Mouse (Mus musculus) embryonic facial prominence, embryonic 12.5 days (tissue): Measurements from ENCODE around the gene Ugt2a3. TPM values are rescaled to one million over a fixed set of nuclear protein-coding genes. Genes with fewer than 3 reads are reported as not detected.
"Not testable (repeated sequence)": the region's sequence is repeated elsewhere in the genome, so short reads cannot be mapped to it uniquely, and the experiment has no call there.

Experiments used
- ATAC-seq: fragments of 200-750 bp; cut with Nextera tagmentation; 2 replicates; pipeline ENCODE4 v1.8.0; 2017; ENCODE audit not compliant: insufficient number of reproducible peaks, insufficient read depth, low FRiP score, low TSS enrichment
- H3K27ac ChIP-seq: fragments of 300-500 bp; sonication (generic); 2 replicates; pipeline ENCODE4 v1.5.1; 2016; ENCODE audit warnings: mild to moderate bottlenecking
- H3K27me3 ChIP-seq: fragments of 300-500 bp; sonication (generic); 2 replicates; pipeline ENCODE4 v1.6.1; 2016; ENCODE audit warnings: mild to moderate bottlenecking, moderate library complexity
- H3K36me3 ChIP-seq: fragments of 300-500 bp; sonication (generic); 2 replicates; pipeline ENCODE4 v1.6.1; 2016; ENCODE audit warnings: mild to moderate bottlenecking
- H3K4me1 ChIP-seq: fragments of 300-500 bp; sonication (generic); 2 replicates; pipeline ENCODE4 v1.6.1; 2016
- H3K4me2 ChIP-seq: fragments of 300-500 bp; sonication (generic); replicated peaks from 2 replicates; pipeline ENCODE4 v1.6.1; 2016; ENCODE audit warnings: mild to moderate bottlenecking, moderate library complexity
- H3K4me3 ChIP-seq: fragments of 300-500 bp; sonication (generic); 2 replicates; pipeline ENCODE4 v1.5.1; 2016; ENCODE audit warnings: mild to moderate bottlenecking
- H3K9ac ChIP-seq: fragments of 300-500 bp; sonication (generic); 2 replicates; pipeline ENCODE4 v1.6.1; 2016; ENCODE audit warnings: mild to moderate bottlenecking, moderate library complexity
- H3K9me3 ChIP-seq: fragments of 300-500 bp; sonication (generic); 2 replicates; pipeline ENCODE4 v1.6.1; 2016; ENCODE audit warnings: mild to moderate bottlenecking, moderate library complexity
- WGBS: fragments of 180-500 bp; shearing (Covaris S2); methylation state at CpG from one replicate; pipeline ENCODE4 v1.1.7; 2016; 5-methylcytosine and 5-hydroxymethylcytosine counted together
- polyA plus RNA-seq: library from polyadenylated mRNA; unstranded; fragments of >200 nt; fragmentation: Nextera tagmentation; extraction: Ambion mirVana; gene quantifications from 2 replicates; pipeline ENCODE4 v1.2.1, GENCODE M21; 2016

Gene Ugt2a3
- not detected in 2 replicates for polyA plus RNA-seq

DNA sequence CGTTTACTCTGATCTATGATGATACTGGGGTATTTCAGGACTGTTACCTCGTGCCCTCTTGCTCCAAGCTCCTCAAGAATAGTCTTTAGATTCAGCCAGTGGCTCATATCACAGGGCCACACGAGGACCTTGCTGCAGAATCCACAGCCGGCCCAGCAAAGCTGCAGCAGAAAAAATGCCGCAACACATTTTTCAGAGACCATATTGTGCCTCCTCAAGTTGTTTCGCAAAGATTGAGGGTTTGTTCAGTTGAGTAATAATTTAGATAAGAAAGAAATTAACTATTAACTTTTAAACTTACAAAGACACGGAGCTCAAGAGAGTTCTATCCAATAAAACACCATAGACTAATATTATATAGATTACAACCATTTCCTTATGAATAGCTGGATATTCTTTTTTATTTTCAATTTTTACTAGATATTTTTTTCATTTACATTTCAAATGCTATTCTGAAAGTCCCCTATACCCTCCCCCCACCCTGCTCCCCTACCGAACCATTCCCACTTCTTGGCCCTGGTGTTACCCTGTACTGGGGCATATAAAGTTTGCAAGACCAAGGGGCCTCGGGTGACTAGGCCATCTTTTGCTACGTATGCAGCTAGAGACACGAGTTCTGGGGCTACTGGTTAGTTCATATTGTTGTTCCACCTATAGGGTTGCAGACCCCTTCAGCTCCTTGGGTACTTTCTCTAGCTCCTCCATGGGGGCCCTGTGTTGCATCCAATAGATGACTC, at the start of gene Ugt2a3:
Gene Ugt2a3, minus strand, starts transcription at position 235 of the 737 bp plus-strand sequence.
- Histone ChIP-seq H3K4me1 (no peaks in the 10 kb centered on the region), H3K4me3 (no peak within 1 kb of the TSS), H3K36me3 (no peaks in the 10 kb centered on the region), H3K4me2 (no peak within 1 kb of the TSS), H3K9me3 (no peaks in the 10 kb centered on the region), H3K9ac (no peak within 1 kb of the TSS), H3K27me3 (no peaks in the 10 kb centered on the region), H3K27ac (no peak within 1 kb of the TSS)
- ATAC-seq: no peak
- WGBS: 74% methylated on average over 11 of the region's 11 CpGs

DNA sequence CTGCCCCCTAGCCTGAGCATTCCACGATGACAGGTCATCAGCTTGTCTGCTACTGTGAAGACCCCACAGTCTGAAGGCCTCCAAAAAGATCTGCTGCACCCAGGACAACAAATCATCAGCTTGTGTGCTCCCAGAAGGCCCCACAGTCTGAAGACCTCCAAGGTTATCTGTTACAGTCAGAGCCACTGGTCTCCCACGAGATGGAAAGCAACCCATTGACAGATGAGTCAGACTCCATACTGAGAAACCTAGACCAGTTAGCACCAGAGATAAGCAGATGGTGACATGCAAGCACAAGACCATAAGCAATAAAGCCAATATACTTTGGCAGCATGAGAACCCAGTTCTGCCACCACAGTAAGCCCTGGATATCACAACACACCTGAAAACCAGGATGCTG, 43.2 kb upstream of the Ugt2a3 start:
- Histone ChIP-seq H3K27ac (no peak overlapping the region), H3K9ac (no peak overlapping the region), H3K4me1 (no peaks in the 10 kb centered on the region), H3K27me3 (no peaks in the 10 kb centered on the region), H3K4me3 (no peak overlapping the region), H3K4me2 (no peak overlapping the region), H3K36me3 (no peaks in the 10 kb centered on the region), H3K9me3 (no peaks in the 10 kb centered on the region)
- no peak for ATAC-seq
- WGBS: 72% methylated on average over 2 of the region's 2 CpGs

DNA sequence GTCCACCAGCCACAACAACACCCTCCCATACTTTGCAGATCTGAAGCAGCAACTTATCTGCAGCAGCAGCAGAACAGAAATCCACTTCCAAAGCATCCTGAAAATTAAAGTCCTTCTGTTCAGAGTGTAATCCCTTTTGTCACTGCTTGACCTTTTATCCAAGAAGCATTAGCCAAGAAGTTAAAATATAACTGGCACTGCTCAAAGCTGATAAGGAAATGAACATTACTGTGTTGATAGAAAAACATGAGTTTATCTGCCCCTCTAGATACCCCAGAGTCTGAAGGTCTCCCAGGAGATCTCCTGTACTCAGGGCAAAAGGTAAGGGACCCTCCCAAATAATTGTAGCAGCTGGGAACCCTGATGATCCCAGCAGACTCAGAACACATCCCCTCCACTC, 42.8 kb upstream of the Ugt2a3 start:
- no peaks in the 10 kb centered on the region for H3K36me3 ChIP-seq
- no peaks in the 10 kb centered on the region for H3K27me3 ChIP-seq
- H3K9ac ChIP-seq: no peak overlapping the region
- no peaks in the 10 kb centered on the region for H3K9me3 ChIP-seq
- H3K4me2 ChIP-seq: no peak overlapping the region
- no peak overlapping the region for H3K4me3 ChIP-seq
- no peaks in the 10 kb centered on the region for H3K4me1 ChIP-seq
- no peak overlapping the region for H3K27ac ChIP-seq
- no peak for ATAC-seq

DNA sequence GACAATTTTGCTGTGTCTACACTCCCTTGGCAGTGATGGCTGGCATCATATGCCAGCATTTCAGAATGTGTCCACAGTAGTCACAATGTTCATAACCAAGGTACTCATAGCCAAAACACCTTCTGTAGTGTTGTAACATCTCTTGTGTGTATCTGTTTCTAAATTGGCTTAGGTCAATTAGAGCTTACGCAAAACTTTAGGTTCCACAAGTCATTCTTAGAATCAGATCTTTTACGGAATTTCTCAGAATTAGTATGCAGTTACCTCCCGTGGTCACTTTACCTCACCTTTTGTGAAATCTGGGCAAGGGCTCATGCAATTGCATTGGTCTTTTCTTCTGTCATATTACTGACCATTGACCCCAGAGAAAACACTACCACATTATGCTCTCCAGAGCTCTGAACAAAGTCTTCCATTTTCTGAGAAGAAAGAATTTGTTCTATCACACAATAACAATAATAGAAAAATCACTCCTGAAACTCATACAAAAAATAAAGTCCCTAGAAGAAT, 38.9 kb upstream of the Ugt2a3 start:
- Histone ChIP-seq H3K4me2 (no peak overlapping the region), H3K9ac (no peak overlapping the region), H3K4me3 (no peak overlapping the region), H3K27ac (no peak overlapping the region), H3K27me3 (no peaks in the 10 kb centered on the region), H3K36me3 (no peaks in the 10 kb centered on the region), H3K9me3 (no peaks in the 10 kb centered on the region), H3K4me1 (no peaks in the 10 kb centered on the region)
- WGBS: 88% methylated on average over 3 of the region's 3 CpGs
- ATAC-seq: no peak

DNA sequence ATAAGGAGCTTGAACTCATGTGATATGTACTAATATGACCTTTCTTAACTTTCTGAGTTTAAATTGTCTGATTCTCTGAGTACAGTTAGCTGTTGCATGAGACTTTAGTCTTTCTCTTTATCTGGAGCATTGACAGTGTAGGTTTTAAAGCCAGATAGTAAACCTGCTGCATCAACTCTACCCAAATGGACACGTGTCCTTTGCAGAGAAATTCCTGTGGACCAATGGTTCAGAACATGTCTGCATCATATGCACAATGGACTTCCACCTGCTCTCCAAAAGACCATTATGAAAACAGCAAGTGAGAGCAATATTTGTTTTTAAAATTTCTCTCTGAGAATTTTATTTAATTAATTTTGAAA, 36.5 kb upstream of the Ugt2a3 start:
- no peak for ATAC-seq
- H3K9me3 ChIP-seq: no peaks in the 10 kb centered on the region
- no peak overlapping the region for H3K9ac ChIP-seq
- no peaks in the 10 kb centered on the region for H3K36me3 ChIP-seq
- 80% methylated on average over 1 of the region's 1 CpGs for WGBS
- no peak overlapping the region for H3K4me3 ChIP-seq
- H3K27me3 ChIP-seq: no peaks in the 10 kb centered on the region
- no peaks in the 10 kb centered on the region for H3K4me1 ChIP-seq
- H3K4me2 ChIP-seq: no peak overlapping the region
- no peak overlapping the region for H3K27ac ChIP-seq

DNA sequence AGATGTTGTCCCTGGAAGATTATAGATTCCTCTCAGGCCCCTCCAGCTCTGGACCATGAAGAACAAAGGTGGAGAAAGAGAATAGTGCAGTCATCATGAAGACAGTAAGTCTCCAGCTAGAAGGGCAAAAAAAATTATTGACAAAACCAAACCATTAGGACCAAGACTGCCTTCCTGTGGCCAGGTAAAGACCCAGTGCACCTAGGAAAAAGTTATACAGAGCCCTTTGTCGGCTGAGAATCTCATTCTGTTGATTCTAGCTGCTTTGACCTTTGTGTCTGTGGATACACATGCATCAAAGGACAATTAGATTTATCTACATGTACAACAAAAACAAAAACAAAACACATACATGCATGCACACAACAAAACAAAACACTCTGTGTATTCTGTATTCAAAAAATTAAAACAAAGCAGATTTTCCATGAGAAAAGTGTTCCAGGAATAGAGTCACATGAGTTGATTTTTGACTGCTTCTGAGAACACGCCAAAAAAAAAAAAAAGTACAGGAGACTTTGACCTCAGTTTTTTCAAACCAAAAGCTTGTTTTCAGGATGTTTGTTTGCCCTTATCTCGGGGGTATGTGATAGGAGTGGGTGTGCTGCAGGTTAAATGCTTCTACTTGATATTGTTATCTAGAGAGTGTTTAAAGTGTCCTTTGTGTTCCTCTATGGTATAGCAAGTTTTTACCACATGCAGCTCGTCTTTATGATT, 36.0 kb upstream of the Ugt2a3 start:
- not testable (repeated sequence) for H3K4me1 ChIP-seq, H3K27ac ChIP-seq, H3K27me3 ChIP-seq, H3K4me2 ChIP-seq, H3K9ac ChIP-seq, H3K9me3 ChIP-seq, H3K4me3 ChIP-seq, ATAC-seq, H3K36me3 ChIP-seq
- 76% methylated on average over 4 of the region's 4 CpGs for WGBS

DNA sequence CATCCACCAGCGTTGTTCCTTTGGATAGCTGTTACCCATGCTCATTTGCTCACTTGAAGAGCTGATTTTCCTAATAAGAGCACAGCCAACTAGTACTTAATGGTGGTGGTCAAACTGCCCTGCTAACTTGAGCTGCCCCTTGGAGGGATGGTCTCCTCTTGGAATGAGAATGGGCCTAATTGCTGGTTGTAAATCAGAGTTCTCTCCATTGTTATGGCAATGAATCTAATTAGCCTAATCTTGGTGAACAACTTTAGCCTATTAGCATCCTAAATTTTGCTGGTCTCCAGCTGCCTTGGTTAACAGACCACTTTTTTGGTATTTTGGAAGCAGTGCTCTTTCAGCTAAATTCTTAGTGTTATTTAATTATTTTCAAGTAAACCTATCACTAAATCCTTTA, 13.4 kb upstream of the Ugt2a3 start:
- Histone ChIP-seq H3K4me1 (no peaks in the 10 kb centered on the region), H3K9ac (no peak overlapping the region), H3K27ac (no peak overlapping the region), H3K4me3 (no peak overlapping the region), H3K9me3 (no peaks in the 10 kb centered on the region), H3K4me2 (no peak overlapping the region), H3K27me3 (no peaks in the 10 kb centered on the region), H3K36me3 (no peaks in the 10 kb centered on the region)
- 66% methylated on average over 1 of the region's 1 CpGs for WGBS
- no peak for ATAC-seq

DNA sequence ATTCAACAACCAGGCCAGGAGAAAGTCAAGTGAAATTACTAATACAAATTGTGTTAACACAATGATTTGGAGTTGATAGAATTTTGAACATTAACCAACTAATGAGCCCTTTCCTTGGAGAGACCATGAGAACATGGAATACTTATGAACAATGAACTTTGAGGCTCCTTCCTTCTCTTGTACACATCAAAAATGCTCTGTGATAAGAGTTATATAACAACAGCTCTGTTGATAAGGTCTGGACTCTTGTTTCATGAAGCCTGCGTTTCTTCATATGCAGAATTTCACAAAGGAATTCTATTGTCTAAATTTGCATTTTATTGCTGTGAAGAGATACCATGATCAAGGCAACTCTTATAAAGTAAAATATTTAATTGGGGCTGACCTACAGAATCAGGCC, 12.2 kb upstream of the Ugt2a3 start:
- 85% methylated on average over 1 of the region's 1 CpGs for WGBS

DNA sequence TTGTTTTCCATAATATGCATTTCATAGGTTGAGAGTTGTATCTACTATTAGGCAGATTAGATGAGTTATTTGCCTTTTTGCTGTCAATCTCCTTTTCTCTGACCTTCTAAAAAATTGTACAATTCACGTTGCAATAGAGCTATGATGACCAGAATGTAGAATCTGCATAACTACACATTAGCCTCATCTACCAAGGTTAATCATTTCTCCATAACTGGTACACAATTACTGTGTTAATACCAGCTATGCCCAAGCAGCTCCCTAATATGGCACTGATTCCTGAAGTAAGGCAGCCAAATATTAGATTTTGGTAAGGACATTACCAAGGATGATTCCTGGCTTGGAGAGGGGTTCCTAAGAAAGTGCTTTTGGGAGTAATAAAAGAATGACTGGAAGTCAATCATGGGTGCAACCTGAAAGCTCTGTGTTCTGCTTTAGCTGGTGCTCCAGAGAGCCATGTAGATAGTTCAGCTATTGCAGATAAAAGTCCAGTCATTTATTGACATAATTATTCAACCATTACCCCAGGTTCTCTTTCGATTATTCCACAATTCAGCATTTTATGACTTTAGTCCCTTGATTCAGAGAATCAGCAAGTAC, 10.6 kb upstream of the Ugt2a3 start:
- ATAC-seq, H3K27ac ChIP-seq, H3K9ac ChIP-seq, H3K4me1 ChIP-seq, H3K4me2 ChIP-seq, H3K36me3 ChIP-seq, H3K27me3 ChIP-seq, H3K4me3 ChIP-seq, H3K9me3 ChIP-seq: not testable (repeated sequence)
- WGBS: 74% methylated on average over 2 of the region's 2 CpGs

More for the DNA sequence above, 12.2 kb upstream of the Ugt2a3 start:
- not testable (repeated sequence) for ATAC-seq, H3K4me1 ChIP-seq, H3K4me2 ChIP-seq, H3K36me3 ChIP-seq, H3K9me3 ChIP-seq, H3K4me3 ChIP-seq, H3K27ac ChIP-seq, H3K9ac ChIP-seq, H3K27me3 ChIP-seq

DNA sequence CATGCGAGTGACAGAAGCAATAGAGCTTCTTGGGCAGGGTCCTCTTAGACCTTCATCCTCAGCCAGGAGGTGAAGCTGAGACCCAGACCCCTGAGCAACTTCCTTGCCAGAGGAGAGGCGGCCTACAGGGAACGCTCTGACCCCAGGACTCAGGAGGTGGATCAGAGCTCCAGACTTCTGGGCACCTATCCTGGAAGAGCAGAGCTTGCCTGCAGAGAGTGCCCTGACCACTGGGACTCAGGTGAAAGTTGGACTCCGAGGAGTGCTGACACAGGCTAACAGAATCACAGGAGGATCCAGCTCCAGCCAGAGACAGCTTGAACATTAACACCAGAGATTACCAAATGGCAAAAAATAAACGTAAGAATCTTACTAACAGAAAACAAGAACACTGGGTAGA, 3.5 kb upstream of the Ugt2a3 start:
- Histone ChIP-seq H3K27ac (no peak overlapping the region), H3K9me3 (no peaks in the 10 kb centered on the region), H3K4me1 (no peaks in the 10 kb centered on the region), H3K27me3 (no peaks in the 10 kb centered on the region), H3K9ac (no peak overlapping the region), H3K4me2 (no peak overlapping the region), H3K4me3 (no peak overlapping the region), H3K36me3 (no peaks in the 10 kb centered on the region)
- no peak for ATAC-seq
- WGBS: 86% methylated on average over 5 of the region's 5 CpGs

DNA sequence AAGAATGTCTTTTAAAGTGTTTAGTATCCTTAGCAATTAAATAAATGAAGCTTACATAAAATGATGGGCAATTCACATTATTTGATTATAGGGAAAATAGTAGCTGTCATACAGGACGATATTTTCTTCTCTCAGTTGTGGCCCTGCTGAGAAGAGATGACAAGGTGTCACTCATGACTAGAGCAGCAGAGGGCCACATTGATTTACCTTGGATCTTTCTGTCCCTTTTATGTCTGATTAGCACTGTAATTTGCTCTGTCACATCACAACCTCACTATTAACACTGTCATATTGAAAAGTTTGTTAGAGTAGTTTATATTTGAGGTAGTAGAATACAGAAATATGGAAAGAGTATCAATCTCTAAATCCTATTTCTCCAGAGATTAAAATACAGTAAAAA, 1.8 kb downstream of the Ugt2a3 start:
- Histone ChIP-seq H3K4me3 (no peak overlapping the region), H3K27me3 (no peaks in the 10 kb centered on the region), H3K4me1 (no peaks in the 10 kb centered on the region), H3K27ac (no peak overlapping the region), H3K4me2 (no peak overlapping the region), H3K36me3 (no peaks in the 10 kb centered on the region), H3K9me3 (no peaks in the 10 kb centered on the region), H3K9ac (no peak overlapping the region)
- 61% methylated on average over 1 of the region's 1 CpGs for WGBS
- ATAC-seq: no peak

DNA sequence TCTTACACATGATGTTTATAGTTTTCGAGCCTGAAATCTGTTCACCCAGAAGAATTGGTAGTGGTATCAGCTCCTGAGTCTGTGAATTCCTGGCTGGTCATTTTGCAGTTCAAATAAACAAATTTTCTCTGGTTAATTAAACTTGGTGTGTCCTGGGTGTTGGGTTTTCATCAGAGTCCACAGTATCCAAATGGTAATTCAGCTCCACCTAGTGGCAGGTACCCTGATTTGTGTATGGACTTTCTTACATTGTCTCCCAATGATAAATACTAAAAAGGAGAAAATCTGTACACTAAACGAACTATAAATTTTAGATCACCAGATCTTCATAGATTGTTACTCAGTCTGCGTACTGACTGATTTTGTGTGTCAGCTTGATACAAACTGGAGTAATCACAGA, 3.4 kb downstream of the Ugt2a3 start:
- Histone ChIP-seq H3K4me1 (no peaks in the 10 kb centered on the region), H3K4me3 (no peak overlapping the region), H3K9ac (no peak overlapping the region), H3K4me2 (no peak overlapping the region), H3K36me3 (no peaks in the 10 kb centered on the region), H3K27ac (no peak overlapping the region), H3K9me3 (no peaks in the 10 kb centered on the region), H3K27me3 (no peaks in the 10 kb centered on the region)
- ATAC-seq: no peak
- 42% methylated on average over 3 of the region's 3 CpGs for WGBS
